Mouse (Mus musculus) kidney, adult 2 months (tissue): ENCODE data around the gene Gm6993. TPM values are rescaled to one million over a fixed set of nuclear protein-coding genes. Genes with fewer than 3 reads are reported as not detected.

ENCODE experiments used
- DNase-seq: peaks from one replicate; pipeline ENCODE4 v3.0.0; 2021
- H3K27ac ChIP-seq: fragments of 200-500 bp; 2 replicates; pipeline ENCODE4 v1.5.1; 2012; ENCODE audit warnings: low read depth, low read length, control low read depth, inconsistent platforms; ENCODE audit not compliant: insufficient read depth
- H3K27me3 ChIP-seq: fragments of 200-500 bp; replicated peaks from 2 replicates; pipeline ENCODE4 v1.6.1; 2012; ENCODE audit warnings: mild to moderate bottlenecking, moderate library complexity, low read length, inconsistent platforms; ENCODE audit not compliant: control insufficient read depth, insufficient read depth
- H3K36me3 ChIP-seq: fragments of 200-500 bp; 2 replicates; pipeline ENCODE4 v1.6.1; 2012; ENCODE audit warnings: mild to moderate bottlenecking, moderate library complexity, low read length, inconsistent platforms; ENCODE audit not compliant: control insufficient read depth, insufficient read depth
- H3K4me1 ChIP-seq: fragments of 200-500 bp; 2 replicates; pipeline ENCODE4 v1.6.1; 2011; ENCODE audit warnings: low read length; ENCODE audit not compliant: control insufficient read depth, insufficient read depth
- H3K4me3 ChIP-seq: fragments of 200-500 bp; 2 replicates; pipeline ENCODE4 v1.5.1; 2011; ENCODE audit warnings: mild to moderate bottlenecking, low read depth, low read length, control low read depth; ENCODE audit not compliant: insufficient read depth
- CTCF ChIP-seq: fragments of 200-500 bp; conservative IDR thresholded peaks from 2 replicates; pipeline ENCODE4 v1.5.1; 2011; ENCODE audit warnings: low read depth, mild to moderate bottlenecking, control low read depth, low read length, moderate library complexity, mixed read lengths; ENCODE audit not compliant: insufficient read depth, insufficient read length
- POLR2A ChIP-seq: fragments of 200-500 bp; IDR thresholded peaks from one replicate; pipeline ENCODE4 v1.6.1; 2011; ENCODE audit warnings: low read depth, low read length, control low read depth
- WGBS: fragments of 180-500 bp; shearing (Covaris S2); methylation state at CpG from one replicate; pipeline ENCODE4 v1.1.7; 2018; 5-methylcytosine and 5-hydroxymethylcytosine counted together
- polyA plus RNA-seq: library from polyadenylated mRNA; depleted of rRNA; stranded (reverse); fragments of >200 nt; gene quantifications from 2 replicates; pipeline ENCODE4 v1.2.3, GENCODE M21; 2012; rRNA removed

The Gm6993 gene
- polyA plus RNA-seq: not detected in 2 replicates

DNA sequence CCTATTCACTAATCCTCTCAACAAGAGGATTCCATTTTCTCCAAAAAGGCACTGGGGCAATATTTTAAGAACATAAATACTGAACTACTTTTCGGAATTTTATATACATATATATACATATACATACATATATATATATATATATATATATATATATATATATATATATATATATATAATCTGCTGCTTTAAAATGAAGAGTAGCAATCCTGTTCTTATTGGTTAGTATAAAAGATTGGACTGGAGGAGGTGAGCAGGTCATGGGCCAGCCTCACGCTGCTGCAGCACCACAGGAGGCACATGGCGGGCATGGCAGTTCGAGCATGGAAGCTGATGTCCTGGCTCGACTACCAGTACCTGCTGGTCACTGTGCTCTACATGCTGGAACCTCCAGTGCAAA, at the start of gene Gm6993:
Gm6993 (plus strand) TSS at position 301 of the 400 bp plus-strand sequence.
- no peak within 1 kb of the TSS for H3K4me3 ChIP-seq
- no peak for TF ChIP-seq CTCF
- TF ChIP-seq POLR2A: no peak
- DNase-seq: no peak

DNA sequence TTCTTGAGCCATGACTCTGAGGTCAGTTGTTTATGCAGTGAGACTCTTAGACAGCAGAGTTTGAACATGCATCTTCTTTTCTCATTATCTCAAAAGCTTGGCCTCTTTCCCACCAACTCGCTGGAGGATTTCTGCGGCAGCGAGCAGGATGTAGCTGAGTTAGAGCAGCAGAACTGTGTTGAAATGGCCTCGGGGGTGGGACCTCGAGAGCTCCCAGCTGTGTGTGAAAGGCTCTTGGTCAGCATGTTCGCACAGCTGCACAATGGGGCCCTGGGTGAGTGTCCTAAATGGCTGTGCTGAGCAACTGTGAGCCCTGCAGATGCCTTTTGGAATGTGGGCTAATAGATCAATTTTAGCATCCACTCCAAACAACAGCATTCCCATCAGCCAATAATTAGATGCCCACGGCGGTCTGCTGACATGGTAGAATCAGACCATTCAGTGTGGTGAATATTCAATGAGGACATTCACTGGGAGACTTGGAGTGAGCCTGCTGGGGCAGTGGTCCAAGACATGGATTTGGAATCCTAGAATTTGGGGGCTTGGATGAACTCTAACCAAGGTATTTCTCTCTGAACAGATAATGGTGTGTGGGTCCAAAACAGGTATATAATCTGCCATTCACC, 49.1 kb upstream of the Gm6993 start:
- no peak overlapping the region for H3K27ac ChIP-seq
- no peaks in the 10 kb centered on the region for H3K27me3 ChIP-seq
- H3K4me1 ChIP-seq: peaks cover 3% of the 10 kb centered on the region; the same call in 1 of the 2 replicates
- H3K36me3 ChIP-seq: no peaks in the 10 kb centered on the region
- 46% methylated on average over 8 of the region's 8 CpGs for WGBS
- no peak overlapping the region for H3K4me3 ChIP-seq
- peak; percentile 51 for DNase-seq
- TF ChIP-seq CTCF (no peak), POLR2A (no peak)

More for the DNA sequence above, at the start of gene Gm6993:
- peaks cover 2% of the 10 kb centered on the region; the same call in 1 of the 2 replicates for H3K4me1 ChIP-seq
- H3K27ac ChIP-seq: no peak within 1 kb of the TSS
- no peaks in the 10 kb centered on the region for H3K27me3 ChIP-seq
- no peaks in the 10 kb centered on the region for H3K36me3 ChIP-seq
- 85% methylated on average over 5 of the region's 5 CpGs for WGBS

- Histone ChIP-seq H3K27ac (no peak overlapping the region), H3K4me3 (no peak overlapping the region), H3K36me3 (no peaks in the 10 kb centered on the region), H3K4me1 (no peaks in the 10 kb centered on the region), H3K27me3 (no peaks in the 10 kb centered on the region)
- DNase-seq: peak; percentile 55
- TF ChIP-seq POLR2A (no peak), CTCF (no peak)
- WGBS: 69% methylated on average over 1 of the region's 1 CpGs
Measured at GRCm38 (mm10) chr12:31202509-31202908, 38.1 kb upstream of the Gm6993 start.

DNA sequence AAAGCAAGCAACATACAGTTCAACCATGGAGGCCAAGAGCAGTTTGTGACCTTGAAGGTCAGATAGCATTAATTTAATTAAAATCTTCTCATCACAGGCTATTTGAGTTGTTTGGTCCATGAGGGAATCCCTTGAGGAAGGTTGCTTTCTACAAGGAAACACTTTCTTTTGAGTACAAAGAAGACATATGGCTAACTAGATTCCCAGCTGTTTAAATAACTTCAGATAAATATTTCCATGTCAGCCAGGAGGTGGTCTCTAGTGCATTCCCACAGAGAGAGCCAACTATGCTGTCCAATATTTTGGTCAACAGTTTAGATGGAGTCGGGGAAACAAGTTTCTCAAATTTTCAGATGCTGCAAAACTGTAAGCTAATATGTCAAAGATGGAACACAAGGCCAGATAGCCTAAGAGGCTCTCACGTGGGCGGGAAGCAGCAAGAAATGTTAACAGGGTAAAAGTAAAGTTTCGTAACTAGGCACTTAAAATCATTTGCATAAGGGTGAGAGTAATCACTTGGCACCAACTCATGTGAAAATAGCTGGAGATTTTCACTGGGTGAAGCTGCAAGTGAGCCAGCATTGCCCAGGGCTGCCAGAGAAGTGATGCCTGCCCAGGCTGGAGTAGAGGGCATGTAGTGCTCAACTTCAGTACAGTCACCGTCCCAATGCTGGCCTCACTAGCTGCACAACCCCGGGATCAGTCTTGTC, 36.7 kb upstream of the Gm6993 start:
- 67% methylated on average over 6 of the region's 6 CpGs for WGBS
- TF ChIP-seq POLR2A (no peak), CTCF (no peak)
- peak; percentile 75 for DNase-seq

GRCm38 (mm10) chr12:31204898-31205297, 35.7 kb upstream of the Gm6993 start:
- Histone ChIP-seq H3K27ac (no peak overlapping the region), H3K27me3 (no peaks in the 10 kb centered on the region), H3K36me3 (no peaks in the 10 kb centered on the region), H3K4me1 (no peaks in the 10 kb centered on the region), H3K4me3 (no peak overlapping the region)
- no peak for DNase-seq
- 98% methylated on average over 3 of the region's 3 CpGs for WGBS
- no peak for TF ChIP-seq CTCF
- TF ChIP-seq POLR2A: no peak

More for the DNA sequence above, 36.7 kb upstream of the Gm6993 start:
- H3K4me1 ChIP-seq: no peaks in the 10 kb centered on the region
- H3K4me3 ChIP-seq: no peak overlapping the region
- H3K27ac ChIP-seq: no peak overlapping the region
- H3K36me3 ChIP-seq: no peaks in the 10 kb centered on the region
- H3K27me3 ChIP-seq: no peaks in the 10 kb centered on the region

GRCm38 (mm10) chr12:31205983-31206633, 34.5 kb upstream of the Gm6993 start:
- no peaks in the 10 kb centered on the region for H3K27me3 ChIP-seq
- no peaks in the 10 kb centered on the region for H3K4me1 ChIP-seq
- WGBS: 67% methylated on average over 10 of the region's 10 CpGs
- H3K4me3 ChIP-seq: no peak overlapping the region
- TF ChIP-seq CTCF: no peak
- TF ChIP-seq POLR2A: no peak
- H3K27ac ChIP-seq: no peak overlapping the region
- no peaks in the 10 kb centered on the region for H3K36me3 ChIP-seq
- no peak for DNase-seq

- Histone ChIP-seq H3K27me3 (no peaks in the 10 kb centered on the region), H3K36me3 (no peaks in the 10 kb centered on the region), H3K4me1 (peaks cover 4% of the 10 kb centered on the region; the same call in 1 of the 2 replicates), H3K4me3 (no peak overlapping the region), H3K27ac (no peak overlapping the region)
- TF ChIP-seq CTCF: no peak
- TF ChIP-seq POLR2A: no peak
- WGBS: 59% methylated on average over 6 of the region's 6 CpGs
- no peak for DNase-seq
Measured at GRCm38 (mm10) chr12:31208766-31209165, 31.8 kb upstream of the Gm6993 start.
